Mouse (Mus musculus): ENCODE results near the gene Dpm1. TPM values are rescaled to one million over a fixed set of nuclear protein-coding genes. Genes with fewer than 3 reads are reported as not detected.

Gene Dpm1
- polyA plus RNA-seq, 1 experiment = 54.7 TPM

- TF ChIP-seq EP300 (IDR thresholded peaks at IDR 0.05; ENCODE audit: insufficient read depth, low read depth, low read length) (no peak), CTCF (IDR thresholded peaks at IDR 0.05; ENCODE audit: low read depth, low read length) (no peak), POLR2A (IDR thresholded peaks at IDR 0.05; ENCODE audit: insufficient read depth, low read length) (no peak)
- Histone ChIP-seq H3K36me3 (ENCODE audit: control insufficient read depth, insufficient read depth, low read length, poor library complexity, severe bottlenecking) (no peaks in the 10 kb centered on the region), H3K4me1 (ENCODE audit: control insufficient read depth, insufficient read depth, low read length) (no peaks in the 10 kb centered on the region), H3K9me3 (replicated peaks; ENCODE audit: control insufficient read depth, insufficient read depth, low read length, poor library complexity, severe bottlenecking) (no peaks in the 10 kb centered on the region), H3K27ac (ENCODE audit: insufficient read depth, low read length) (no peak overlapping the region), H3K27me3 (ENCODE audit: control insufficient read depth, insufficient read depth, low read length, poor library complexity, severe bottlenecking) (no peaks in the 10 kb centered on the region), H3K4me3 (ENCODE audit: low read depth, low read length) (no peak overlapping the region), H3K9ac (ENCODE audit: low read depth, poor library complexity, severe bottlenecking) (no peak overlapping the region)
Measured at GRCm38 (mm10) chr2:168259046-168259445, 28.7 kb upstream of the Dpm1 start.

GRCm38 (mm10) chr2:168257188-168257587 lies 26.8 kb upstream of the Dpm1 start:
- no peaks in the 10 kb centered on the region for H3K27me3 ChIP-seq (ENCODE audit: control insufficient read depth, insufficient read depth, low read length, poor library complexity, severe bottlenecking)
- H3K36me3 ChIP-seq (ENCODE audit: control insufficient read depth, insufficient read depth, low read length, poor library complexity, severe bottlenecking) = no peaks in the 10 kb centered on the region
- no peak overlapping the region for H3K27ac ChIP-seq (ENCODE audit: insufficient read depth, low read length)
- TF ChIP-seq CTCF (IDR thresholded peaks at IDR 0.05; ENCODE audit: low read depth, low read length) (no peak), EP300 (IDR thresholded peaks at IDR 0.05; ENCODE audit: insufficient read depth, low read depth, low read length) (no peak), POLR2A (IDR thresholded peaks at IDR 0.05; ENCODE audit: insufficient read depth, low read length) (no peak)
- H3K4me1 ChIP-seq (ENCODE audit: control insufficient read depth, insufficient read depth, low read length) = peaks cover 2% of the 10 kb centered on the region
- H3K9ac ChIP-seq (ENCODE audit: low read depth, poor library complexity, severe bottlenecking) = no peak overlapping the region
- no peaks in the 10 kb centered on the region for H3K9me3 ChIP-seq (replicated peaks; ENCODE audit: control insufficient read depth, insufficient read depth, low read length, poor library complexity, severe bottlenecking)
- no peak overlapping the region for H3K4me3 ChIP-seq (ENCODE audit: low read depth, low read length)

GRCm38 (mm10) chr2:168256506-168256905 lies 26.1 kb upstream of the Dpm1 start:
- H3K4me1 ChIP-seq (ENCODE audit: control insufficient read depth, insufficient read depth, low read length) = peaks cover 2% of the 10 kb centered on the region
- H3K27me3 ChIP-seq (ENCODE audit: control insufficient read depth, insufficient read depth, low read length, poor library complexity, severe bottlenecking) = no peaks in the 10 kb centered on the region
- H3K9ac ChIP-seq (ENCODE audit: low read depth, poor library complexity, severe bottlenecking) = no peak overlapping the region
- TF ChIP-seq CTCF (IDR thresholded peaks at IDR 0.05; ENCODE audit: low read depth, low read length) = no peak
- TF ChIP-seq POLR2A (IDR thresholded peaks at IDR 0.05; ENCODE audit: insufficient read depth, low read length) = no peak
- TF ChIP-seq EP300 (IDR thresholded peaks at IDR 0.05; ENCODE audit: insufficient read depth, low read depth, low read length) = no peak
- H3K36me3 ChIP-seq (ENCODE audit: control insufficient read depth, insufficient read depth, low read length, poor library complexity, severe bottlenecking) = no peaks in the 10 kb centered on the region
- H3K27ac ChIP-seq (ENCODE audit: insufficient read depth, low read length) = no peak overlapping the region
- H3K9me3 ChIP-seq (replicated peaks; ENCODE audit: control insufficient read depth, insufficient read depth, low read length, poor library complexity, severe bottlenecking) = no peaks in the 10 kb centered on the region
- no peak overlapping the region for H3K4me3 ChIP-seq (ENCODE audit: low read depth, low read length)

- Histone ChIP-seq H3K36me3 (ENCODE audit: control insufficient read depth, insufficient read depth, low read length, poor library complexity, severe bottlenecking) (no peaks in the 10 kb centered on the region), H3K9ac (ENCODE audit: low read depth, poor library complexity, severe bottlenecking) (no peak overlapping the region), H3K4me1 (ENCODE audit: control insufficient read depth, insufficient read depth, low read length) (peaks cover 2% of the 10 kb centered on the region), H3K4me3 (ENCODE audit: low read depth, low read length) (no peak overlapping the region), H3K9me3 (replicated peaks; ENCODE audit: control insufficient read depth, insufficient read depth, low read length, poor library complexity, severe bottlenecking) (no peaks in the 10 kb centered on the region), H3K27me3 (ENCODE audit: control insufficient read depth, insufficient read depth, low read length, poor library complexity, severe bottlenecking) (no peaks in the 10 kb centered on the region), H3K27ac (ENCODE audit: insufficient read depth, low read length) (no peak overlapping the region)
- TF ChIP-seq CTCF (IDR thresholded peaks at IDR 0.05; ENCODE audit: low read depth, low read length) (no peak), EP300 (IDR thresholded peaks at IDR 0.05; ENCODE audit: insufficient read depth, low read depth, low read length) (no peak), POLR2A (IDR thresholded peaks at IDR 0.05; ENCODE audit: insufficient read depth, low read length) (no peak)
Measured at GRCm38 (mm10) chr2:168253822-168254221, 23.4 kb upstream of the Dpm1 start.

- no peak for TF ChIP-seq EP300 (IDR thresholded peaks at IDR 0.05; ENCODE audit: insufficient read depth, low read depth, low read length)
- peak; percentile 79 for TF ChIP-seq CTCF (IDR thresholded peaks at IDR 0.05; ENCODE audit: low read depth, low read length)
- TF ChIP-seq POLR2A (IDR thresholded peaks at IDR 0.05; ENCODE audit: insufficient read depth, low read length) = no peak
- no peaks in the 10 kb centered on the region for H3K27me3 ChIP-seq (ENCODE audit: control insufficient read depth, insufficient read depth, low read length, poor library complexity, severe bottlenecking)
- peak overlapping the region; percentile 66 for H3K4me3 ChIP-seq (ENCODE audit: low read depth, low read length)
- H3K4me1 ChIP-seq (ENCODE audit: control insufficient read depth, insufficient read depth, low read length) = peaks cover 2% of the 10 kb centered on the region
- H3K36me3 ChIP-seq (ENCODE audit: control insufficient read depth, insufficient read depth, low read length, poor library complexity, severe bottlenecking) = no peaks in the 10 kb centered on the region
- H3K9ac ChIP-seq (ENCODE audit: low read depth, poor library complexity, severe bottlenecking) = no peak overlapping the region
- H3K9me3 ChIP-seq (replicated peaks; ENCODE audit: control insufficient read depth, insufficient read depth, low read length, poor library complexity, severe bottlenecking) = no peaks in the 10 kb centered on the region
- no peak overlapping the region for H3K27ac ChIP-seq (ENCODE audit: insufficient read depth, low read length)
Measured at GRCm38 (mm10) chr2:168252639-168253292, 22.4 kb upstream of the Dpm1 start.

GRCm38 (mm10) chr2:168250270-168250669 lies 19.9 kb upstream of the Dpm1 start:
- no peaks in the 10 kb centered on the region for H3K27me3 ChIP-seq (ENCODE audit: control insufficient read depth, insufficient read depth, low read length, poor library complexity, severe bottlenecking)
- peaks cover 2% of the 10 kb centered on the region for H3K4me1 ChIP-seq (ENCODE audit: control insufficient read depth, insufficient read depth, low read length)
- no peaks in the 10 kb centered on the region for H3K9me3 ChIP-seq (replicated peaks; ENCODE audit: control insufficient read depth, insufficient read depth, low read length, poor library complexity, severe bottlenecking)
- H3K4me3 ChIP-seq (ENCODE audit: low read depth, low read length) = no peak overlapping the region
- H3K9ac ChIP-seq (ENCODE audit: low read depth, poor library complexity, severe bottlenecking) = no peak overlapping the region
- H3K27ac ChIP-seq (ENCODE audit: insufficient read depth, low read length) = no peak overlapping the region
- TF ChIP-seq CTCF (IDR thresholded peaks at IDR 0.05; ENCODE audit: low read depth, low read length) (peak; percentile 88), POLR2A (IDR thresholded peaks at IDR 0.05; ENCODE audit: insufficient read depth, low read length) (no peak), EP300 (IDR thresholded peaks at IDR 0.05; ENCODE audit: insufficient read depth, low read depth, low read length) (no peak)
- H3K36me3 ChIP-seq (ENCODE audit: control insufficient read depth, insufficient read depth, low read length, poor library complexity, severe bottlenecking) = no peaks in the 10 kb centered on the region
